Mouse (Mus musculus) bone marrow macrophage, adult 2 months (primary cell): ENCODE data around the gene Olfr1359. TPM values are rescaled to one million over a fixed set of nuclear protein-coding genes. Genes with fewer than 3 reads are reported as not detected.
A peak's percentile ranks its signal among the peaks of the same experiment; 100 is the strongest.
"Not testable (repeated sequence)": the region's sequence is repeated elsewhere in the genome, so short reads cannot be mapped to it uniquely, and the experiment has no call there.

Experiments used
- H3K27ac ChIP-seq: 2 replicates; pipeline ENCODE4 v1.5.1; 2012; ENCODE audit warnings: low read depth, low read length; ENCODE audit not compliant: insufficient read depth
- H3K4me1 ChIP-seq: 2 replicates; pipeline ENCODE4 v1.6.1; 2012; ENCODE audit warnings: low read length; ENCODE audit not compliant: control insufficient read depth, insufficient read depth
- H3K4me3 ChIP-seq: 2 replicates; pipeline ENCODE4 v1.5.1; 2012; ENCODE audit warnings: mild to moderate bottlenecking, low read length, moderate library complexity; ENCODE audit not compliant: insufficient read depth
- CTCF ChIP-seq: IDR thresholded peaks from 2 replicates; pipeline ENCODE4 v1.5.1; 2012; ENCODE audit warnings: low read depth, mild to moderate bottlenecking, low read length, moderate library complexity
- POLR2A ChIP-seq: IDR thresholded peaks from 2 replicates; pipeline ENCODE4 v1.6.1; 2012; ENCODE audit warnings: mild to moderate bottlenecking, low read depth, low read length, borderline replicate concordance
- polyA plus RNA-seq: library from polyadenylated mRNA; stranded (reverse); fragments of >200 nt; gene quantifications from 2 replicates; pipeline ENCODE4 v1.2.4, GENCODE M21; 2012; ENCODE audit not compliant: missing spikeins, insufficient read depth, insufficient read length

Gene Olfr1359
- polyA plus RNA-seq, 1 experiment: not detected

GRCm38 (mm10) chr13:21734906-21735767 lies 37.2 kb downstream of the Olfr1359 start, which contains the start of gene Hist1h4j:
Gene Hist1h4j (plus strand): TSS chr13:21735064.
- TF ChIP-seq POLR2A: 0 out of 2 replicates have a peak, but pooled peaks have one; percentile 21

GRCm38 (mm10) chr13:21745006-21745405 lies 47.1 kb downstream of the Olfr1359 start:
- Histone ChIP-seq H3K27ac (no peak overlapping the region), H3K4me3 (no peak overlapping the region), H3K4me1 (peaks cover 10% of the 10 kb centered on the region)
- TF ChIP-seq POLR2A (no peak), CTCF (no peak)

More at GRCm38 (mm10) chr13:21734906-21735767, 37.2 kb downstream of the Olfr1359 start, which contains the start of gene Hist1h4j:
- H3K4me1 ChIP-seq: peaks cover 12% of the 10 kb centered on the region
- H3K4me3 ChIP-seq: peak within 1 kb of the TSS; percentile 68
- peak within 1 kb of the TSS; percentile 77 for H3K27ac ChIP-seq

GRCm38 (mm10) chr13:21749387-21750158 lies 51.7 kb downstream of the Olfr1359 start:
- Histone ChIP-seq H3K4me1 (peaks cover 15% of the 10 kb centered on the region), H3K27ac (peak overlapping the region; percentile 40), H3K4me3 (peak overlapping the region; percentile 58)
- TF ChIP-seq CTCF: no peak
- no peak for TF ChIP-seq POLR2A

GRCm38 (mm10) chr13:21750159-21751017 lies 52.5 kb downstream of the Olfr1359 start, which contains the start of gene Hist1h4k:
Gene Hist1h4k (minus strand): TSS chr13:21750505.
- Histone ChIP-seq H3K4me1 (peaks cover 15% of the 10 kb centered on the region), H3K27ac (peak within 1 kb of the TSS; percentile 82), H3K4me3 (peak within 1 kb of the TSS; percentile 58)
- peak; percentile 22; the same call in 1 of the 2 replicates for TF ChIP-seq POLR2A

- TF ChIP-seq POLR2A: no peak
- TF ChIP-seq CTCF: no peak
- H3K4me3 ChIP-seq: no peak overlapping the region
- peaks cover 15% of the 10 kb centered on the region for H3K4me1 ChIP-seq
- no peak overlapping the region for H3K27ac ChIP-seq
Measured at GRCm38 (mm10) chr13:21751417-21751816, 53.5 kb downstream of the Olfr1359 start.

- peaks cover 15% of the 10 kb centered on the region for H3K4me1 ChIP-seq
- H3K4me3 ChIP-seq: no peak overlapping the region
- TF ChIP-seq POLR2A (no peak), CTCF (no peak)
- H3K27ac ChIP-seq: no peak overlapping the region
Measured at GRCm38 (mm10) chr13:21751827-21752226, 53.9 kb downstream of the Olfr1359 start.

GRCm38 (mm10) chr13:21752356-21752755 lies 54.4 kb downstream of the Olfr1359 start:
- H3K27ac ChIP-seq: peak overlapping the region; percentile 51
- TF ChIP-seq POLR2A: no peak
- no peak for TF ChIP-seq CTCF
- peak overlapping the region; percentile 8; the same call in 1 of the 2 replicates for H3K4me3 ChIP-seq
- peaks cover 13% of the 10 kb centered on the region for H3K4me1 ChIP-seq

GRCm38 (mm10) chr13:21753051-21753523 lies 55.2 kb downstream of the Olfr1359 start:
- Histone ChIP-seq H3K4me3 (peak overlapping the region; percentile 53), H3K4me1 (peaks cover 11% of the 10 kb centered on the region), H3K27ac (peak overlapping the region; percentile 79)
- TF ChIP-seq CTCF (no peak), POLR2A (no peak)

GRCm38 (mm10) chr13:21753524-21754285 lies 55.8 kb downstream of the Olfr1359 start, which contains the start of the genes Hist1h2ak and Hist1h2bn:
Gene Hist1h2ak (minus strand): TSS chr13:21753827.
Gene Hist1h2bn (plus strand): TSS chr13:21754123.
- peak within 1 kb of the TSS; percentile 59 for H3K4me3 ChIP-seq
- H3K4me1 ChIP-seq: not testable (repeated sequence)
- peak within 1 kb of the TSS; percentile 79 for H3K27ac ChIP-seq
- 0 out of 2 replicates have a peak, but pooled peaks have one; percentile 54 for TF ChIP-seq POLR2A

GRCm38 (mm10) chr13:21754294-21755001 lies 56.5 kb downstream of the Olfr1359 start:
- H3K4me1 ChIP-seq: not testable (repeated sequence)
- H3K27ac ChIP-seq: peak overlapping the region; percentile 77
- peak overlapping the region; percentile 59 for H3K4me3 ChIP-seq
